Mouse (Mus musculus) spleen, adult 2 months (tissue): Measurements from ENCODE around the gene Cacng7. TPM values are rescaled to one million over a fixed set of nuclear protein-coding genes. Genes with fewer than 3 reads are reported as not detected.
A peak's percentile ranks its signal among the peaks of the same experiment; 100 is the strongest.

ENCODE experiments used
- DNase-seq, 2 experiments: peaks; one replicate each; pipeline versions ENCODE4 v3.0.0 to v3.0.0-alpha.2; 2012 to 2021; ENCODE audit warnings: low spot score in 2 of 2, low read depth in 1 of 2
- H3K27ac ChIP-seq: fragments of 200-500 bp; 2 replicates; pipeline ENCODE4 v1.5.1; 2012; ENCODE audit warnings: low read length, inconsistent platforms; ENCODE audit not compliant: insufficient read depth
- H3K27me3 ChIP-seq: fragments of 200-500 bp; 2 replicates; pipeline ENCODE4 v1.6.1; 2012; ENCODE audit warnings: mild to moderate bottlenecking, moderate library complexity, low read length, inconsistent platforms; ENCODE audit not compliant: control insufficient read depth, insufficient read depth
- H3K36me3 ChIP-seq: fragments of 200-500 bp; 2 replicates; pipeline ENCODE4 v1.6.1; 2012; ENCODE audit warnings: mild to moderate bottlenecking, low read length, inconsistent platforms; ENCODE audit not compliant: control insufficient read depth, insufficient read depth
- H3K4me1 ChIP-seq: fragments of 200-500 bp; 2 replicates; pipeline ENCODE4 v1.6.1; 2011; ENCODE audit warnings: inconsistent platforms; ENCODE audit not compliant: control insufficient read depth, insufficient read depth, insufficient read length
- H3K4me3 ChIP-seq: fragments of 200-500 bp; 2 replicates; pipeline ENCODE4 v1.5.1; 2011; ENCODE audit warnings: mild to moderate bottlenecking, inconsistent platforms; ENCODE audit not compliant: insufficient read depth, insufficient read length; ENCODE audit errors: extremely low read depth
- CTCF ChIP-seq: fragments of 200-500 bp; IDR thresholded peaks from 2 replicates; pipeline ENCODE4 v1.5.1; 2011; ENCODE audit warnings: mild to moderate bottlenecking, inconsistent platforms; ENCODE audit not compliant: insufficient read depth, insufficient read length, insufficient replicate concordance; ENCODE audit errors: extremely low read depth
- POLR2A ChIP-seq: fragments of 200-500 bp; IDR thresholded peaks from 2 replicates; pipeline ENCODE4 v1.6.1; 2011; ENCODE audit warnings: low read depth, low read length, inconsistent platforms
- WGBS: fragments of 180-500 bp; shearing (Covaris S2); methylation state at CpG from one replicate; pipeline ENCODE4 v1.1.7; 2018; 5-methylcytosine and 5-hydroxymethylcytosine counted together
- polyA plus RNA-seq: library from polyadenylated mRNA; depleted of rRNA; stranded (reverse); fragments of >200 nt; gene quantifications from 2 replicates; pipeline ENCODE4 v1.2.3, GENCODE M21; 2012

Cacng7 gene
- polyA plus RNA-seq, 1 experiment, result 1.1 TPM

DNA sequence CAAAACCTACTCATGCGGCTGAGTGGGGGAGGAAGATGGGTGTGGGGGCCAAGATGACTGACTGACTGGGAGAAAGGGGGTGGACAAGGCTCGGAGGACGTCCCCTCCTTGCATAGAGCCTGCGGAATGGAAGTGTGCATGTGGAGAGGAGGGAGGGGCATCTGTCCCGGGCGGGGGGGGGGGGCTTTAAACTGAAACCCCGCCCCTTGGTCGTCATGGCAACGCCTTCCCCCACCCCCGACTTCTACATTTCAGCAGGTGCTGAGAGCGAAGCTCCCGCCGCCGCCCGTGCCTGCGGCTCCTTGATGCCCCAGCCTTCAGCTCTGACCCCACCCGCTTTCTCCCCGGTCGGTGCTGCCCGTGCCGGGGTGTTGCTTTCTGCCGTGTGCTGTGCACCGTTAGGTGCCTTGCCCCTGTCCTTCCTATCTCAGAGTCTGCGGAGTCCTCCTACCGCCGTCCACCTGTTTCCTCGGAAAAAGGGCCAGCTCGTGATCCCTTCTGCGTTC, 29.4 kb upstream of the Cacng7 start:
- peak overlapping the region; percentile 46 for H3K4me3 ChIP-seq
- WGBS, result under 1% methylated on average over 28 of the region's 29 CpGs
- peaks cover 5% of the 10 kb centered on the region for H3K27me3 ChIP-seq
- DNase-seq, result peak in 1 of 2 experiments; percentile 49
- TF ChIP-seq CTCF, result no peak
- TF ChIP-seq POLR2A, result no peak
- peak overlapping the region; percentile 11 for H3K27ac ChIP-seq
- 0 out of 2 replicates have a peak, but pooled peaks cover 5% of the 10 kb centered on the region for H3K36me3 ChIP-seq
- H3K4me1 ChIP-seq, result peaks cover 15% of the 10 kb centered on the region; the same call in 1 of the 2 replicates

DNA sequence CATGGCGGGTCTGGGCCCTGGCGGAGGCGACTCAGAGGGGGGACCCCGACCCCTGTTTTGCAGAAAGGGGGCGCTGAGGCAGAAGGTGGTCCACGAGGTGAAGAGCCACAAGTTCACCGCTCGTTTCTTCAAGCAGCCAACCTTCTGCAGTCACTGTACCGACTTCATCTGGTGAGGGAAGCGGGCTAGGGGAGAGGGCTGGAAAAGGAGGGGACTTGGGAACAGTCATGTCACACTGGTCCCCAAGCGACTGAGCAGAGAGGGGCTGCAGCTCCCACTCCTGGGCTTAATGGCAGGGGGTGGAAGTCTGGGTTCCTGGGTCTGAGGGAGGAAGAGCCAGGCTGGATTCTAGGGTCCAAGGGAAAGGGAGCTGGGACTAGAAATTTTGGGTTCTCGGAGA, 29.0 kb upstream of the Cacng7 start:
- H3K4me3 ChIP-seq, result peak overlapping the region; percentile 46

DNA sequence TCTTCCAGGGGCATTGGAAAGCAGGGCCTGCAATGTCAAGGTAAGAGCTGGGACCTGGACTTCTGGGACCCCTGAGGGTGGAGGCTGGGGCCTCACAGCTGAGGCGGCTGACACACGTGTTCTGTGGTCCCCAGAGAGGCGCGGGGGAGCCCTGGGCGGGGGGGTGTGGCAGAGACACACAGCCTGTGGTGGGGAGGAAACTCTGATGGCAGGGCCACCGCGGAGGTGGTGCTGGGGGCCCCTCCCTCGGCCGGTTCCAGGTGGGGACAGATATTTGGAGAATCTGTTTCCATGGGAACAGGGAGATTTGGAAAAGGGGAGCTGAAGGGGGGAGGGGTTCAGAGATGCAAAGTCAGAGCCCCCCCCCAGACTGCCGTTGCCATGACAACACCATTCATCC, 28.5 kb upstream of the Cacng7 start:
- H3K4me1 ChIP-seq, result peaks cover 15% of the 10 kb centered on the region; the same call in 1 of the 2 replicates
- TF ChIP-seq POLR2A, result no peak
- no peak for TF ChIP-seq CTCF
- H3K27ac ChIP-seq, result no peak overlapping the region
- peak overlapping the region; percentile 46; the same call in 1 of the 2 replicates for H3K4me3 ChIP-seq
- 8% methylated on average over 10 of the region's 10 CpGs for WGBS
- H3K27me3 ChIP-seq, result peaks cover 5% of the 10 kb centered on the region
- DNase-seq, result peak in 1 of 2 experiments; percentile 70
- H3K36me3 ChIP-seq, result 0 out of 2 replicates have a peak, but pooled peaks cover 2% of the 10 kb centered on the region

More for the DNA sequence above, 29.0 kb upstream of the Cacng7 start:
- H3K27ac ChIP-seq, result peak overlapping the region; percentile 11
- 0 out of 2 replicates have a peak, but pooled peaks cover 2% of the 10 kb centered on the region for H3K36me3 ChIP-seq
- H3K27me3 ChIP-seq, result peaks cover 5% of the 10 kb centered on the region
- H3K4me1 ChIP-seq, result peaks cover 15% of the 10 kb centered on the region; the same call in 1 of the 2 replicates
- no peak for DNase-seq
- TF ChIP-seq POLR2A, result no peak
- no peak for TF ChIP-seq CTCF
- 7% methylated on average over 12 of the region's 12 CpGs for WGBS

DNA sequence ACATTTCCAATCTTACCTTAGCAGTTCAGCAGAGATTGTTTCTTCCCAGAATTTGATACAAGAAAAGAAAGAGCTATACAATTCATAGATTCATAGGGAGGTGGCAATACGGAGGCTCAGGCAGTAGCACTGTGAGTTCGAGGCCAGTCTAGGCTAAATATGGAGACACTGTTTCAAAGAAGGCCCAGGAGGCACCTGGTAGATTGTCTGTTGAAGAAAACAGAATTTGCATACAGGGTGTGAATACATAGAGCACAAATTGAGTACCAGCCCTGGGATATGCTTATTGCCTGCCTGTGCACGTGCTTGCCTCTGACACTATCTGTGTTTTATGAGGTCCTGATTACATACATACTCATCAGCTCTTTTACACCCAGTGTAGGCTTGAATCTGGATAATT, 26.4 kb upstream of the Cacng7 start:
- Histone ChIP-seq H3K4me1 (peaks cover 15% of the 10 kb centered on the region; the same call in 1 of the 2 replicates), H3K4me3 (no peak overlapping the region), H3K27ac (no peak overlapping the region), H3K27me3 (peaks cover 5% of the 10 kb centered on the region), H3K36me3 (no peaks in the 10 kb centered on the region)
- TF ChIP-seq CTCF, result no peak
- no peak for TF ChIP-seq POLR2A
- 64% methylated on average over 3 of the region's 3 CpGs for WGBS
- no peak for DNase-seq

DNA sequence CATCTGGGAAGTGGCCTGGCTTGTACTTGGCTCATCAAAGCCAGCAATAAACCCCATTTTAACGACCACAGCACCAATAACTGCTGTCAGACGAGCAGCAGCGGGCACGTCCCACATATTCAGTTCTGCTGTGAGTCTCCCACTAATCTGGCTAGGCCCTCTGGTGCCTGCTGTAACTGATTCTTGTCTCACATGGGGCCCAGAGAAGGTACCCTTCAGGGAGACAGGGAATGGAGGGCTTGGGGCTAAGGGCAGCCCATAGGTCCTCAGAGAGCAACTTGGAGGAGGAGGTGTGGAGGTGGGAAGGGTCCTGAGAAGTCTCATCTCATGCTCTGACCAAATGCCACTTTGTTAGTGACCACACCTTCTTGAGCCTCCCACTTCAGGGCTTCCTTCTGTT, 24.1 kb upstream of the Cacng7 start:
- peaks cover 6% of the 10 kb centered on the region; the same call in 1 of the 2 replicates for H3K4me1 ChIP-seq
- TF ChIP-seq POLR2A (no peak), CTCF (no peak)
- WGBS, result 59% methylated on average over 4 of the region's 4 CpGs
- no peaks in the 10 kb centered on the region for H3K27me3 ChIP-seq
- no peak overlapping the region for H3K27ac ChIP-seq
- H3K36me3 ChIP-seq, result no peaks in the 10 kb centered on the region
- H3K4me3 ChIP-seq, result no peak overlapping the region
- no peak for DNase-seq

DNA sequence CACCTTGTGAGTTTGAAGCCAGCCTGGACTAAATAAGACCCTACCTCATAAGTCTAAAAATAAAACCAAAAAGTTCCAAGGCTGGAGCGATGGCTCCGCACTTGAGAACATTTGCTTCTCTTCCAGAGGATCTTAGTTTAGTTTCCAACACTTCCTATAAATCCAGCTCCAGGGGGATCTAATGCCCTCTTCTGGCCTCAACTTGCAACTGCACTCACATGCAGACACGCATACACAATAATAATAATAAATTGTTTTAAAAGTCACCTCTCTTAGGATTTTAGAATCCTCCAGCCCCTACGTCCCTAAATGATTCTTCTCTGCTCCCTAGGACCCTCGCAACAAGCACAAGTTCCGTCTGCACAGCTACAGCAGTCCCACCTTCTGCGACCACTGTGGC, 22.5 kb upstream of the Cacng7 start:
- H3K4me1 ChIP-seq, result no peaks in the 10 kb centered on the region
- H3K4me3 ChIP-seq, result no peak overlapping the region
- 95% methylated on average over 7 of the region's 7 CpGs for WGBS
- no peaks in the 10 kb centered on the region for H3K36me3 ChIP-seq
- no peak overlapping the region for H3K27ac ChIP-seq
- no peaks in the 10 kb centered on the region for H3K27me3 ChIP-seq
- DNase-seq, result no peak
- TF ChIP-seq POLR2A, result no peak
- TF ChIP-seq CTCF, result no peak

DNA sequence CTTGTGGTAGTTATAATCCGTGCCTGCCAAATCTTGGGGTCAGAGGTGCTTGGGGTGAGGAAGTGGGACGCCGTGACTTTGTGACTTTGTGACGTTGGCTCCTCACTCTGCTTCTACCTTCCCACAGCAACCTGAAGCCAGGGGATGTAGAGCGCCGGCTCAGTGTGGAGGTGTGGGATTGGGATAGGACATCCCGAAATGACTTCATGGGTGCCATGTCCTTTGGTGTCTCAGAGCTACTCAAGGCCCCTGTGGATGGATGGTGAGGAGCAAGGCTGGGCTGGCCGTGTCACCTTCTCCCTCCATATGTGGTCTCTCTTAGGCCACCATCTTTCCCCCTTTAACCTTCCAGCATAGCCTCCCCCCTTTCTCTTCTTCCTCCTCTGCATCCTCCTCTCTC, 19.2 kb upstream of the Cacng7 start:
- H3K4me3 ChIP-seq, result no peak overlapping the region
- no peaks in the 10 kb centered on the region for H3K36me3 ChIP-seq
- DNase-seq, result no peak
- no peak overlapping the region for H3K27ac ChIP-seq
- no peaks in the 10 kb centered on the region for H3K4me1 ChIP-seq
- 80% methylated on average over 8 of the region's 8 CpGs for WGBS
- no peaks in the 10 kb centered on the region for H3K27me3 ChIP-seq
- no peak for TF ChIP-seq POLR2A
- TF ChIP-seq CTCF, result no peak
